Mouse (Mus musculus): ENCODE data around the gene Ncan.

DNA sequence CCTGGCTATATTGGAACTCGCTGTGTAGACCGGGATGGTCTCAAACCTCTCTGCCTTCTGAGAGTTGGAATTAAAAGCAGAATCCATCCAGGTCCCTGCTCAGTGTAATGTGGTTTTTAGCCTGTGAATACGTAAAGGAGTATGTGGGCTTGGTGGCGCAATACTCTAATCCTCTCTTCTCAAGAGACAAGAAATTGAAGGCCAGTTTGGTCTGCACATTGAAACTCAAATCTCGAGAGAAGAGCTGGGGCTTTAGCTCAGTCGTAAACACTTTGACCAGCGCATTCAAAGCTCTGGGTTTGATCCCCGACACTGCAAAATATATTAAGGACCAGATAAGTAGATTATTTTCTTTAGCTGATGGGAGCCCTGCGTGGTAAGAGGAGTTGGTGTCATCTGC is 19.3 kb upstream of the Ncan start:
- TF ChIP-seq CTCF (conservative IDR thresholded peaks at IDR 0.05; ENCODE audit: insufficient read depth, insufficient read length, low read depth, low read length), result no peak
- no peak for TF ChIP-seq POLR2A (IDR thresholded peaks at IDR 0.05; ENCODE audit: low read depth, low read length)

All from kidney, adult 2 months (tissue).